Mouse (Mus musculus): Measurements from ENCODE around the gene Mtr. TPM values are rescaled to one million over a fixed set of nuclear protein-coding genes. Genes with fewer than 3 reads are reported as not detected.

Mtr gene
- total and polyA plus RNA-seq, 2 experiments, result 2.9 to 5.5 TPM

DNA sequence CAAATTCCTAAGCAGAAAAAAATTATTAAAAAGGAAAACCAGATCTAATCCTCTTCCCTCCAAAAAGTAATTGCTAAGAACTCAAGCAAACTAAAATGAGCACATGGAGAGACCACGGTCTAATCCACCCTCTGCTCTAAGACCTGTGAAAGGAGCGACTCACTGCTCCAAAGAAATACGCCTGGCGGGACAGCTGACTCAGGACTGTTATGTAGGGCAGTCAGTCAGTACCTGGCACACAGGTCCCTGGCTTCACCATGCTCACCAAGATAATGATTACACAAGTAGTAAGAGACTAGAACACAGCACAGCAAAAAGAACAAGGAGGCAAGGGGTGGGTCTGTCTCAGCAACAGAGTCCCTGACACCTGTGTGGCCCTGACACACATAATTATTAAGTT, 29.7 kb downstream of the Mtr start:
- H3K36me3 ChIP-seq (ENCODE audit: control insufficient read depth, insufficient read depth, low read length), result peaks cover 33% of the 10 kb centered on the region

DNA sequence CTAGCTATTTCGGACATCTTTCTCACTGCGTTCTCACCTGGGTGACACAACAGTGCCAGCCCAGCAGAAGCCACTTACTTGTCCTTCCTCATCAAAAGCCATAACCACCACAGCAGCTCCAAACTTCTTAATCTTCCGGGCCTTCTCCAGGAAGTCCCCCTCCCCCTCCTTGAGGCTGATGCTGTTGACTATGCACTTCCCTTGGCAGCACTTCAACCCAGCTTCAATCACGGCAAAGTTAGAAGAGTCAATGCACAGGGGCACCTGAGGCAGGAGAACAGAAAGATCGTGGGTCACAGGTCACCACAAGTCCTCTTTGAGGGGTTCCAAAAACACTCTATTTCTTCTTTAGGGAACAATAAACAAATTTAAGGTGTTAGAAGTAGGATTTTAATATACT, 30.3 kb downstream of the Mtr start:
- no peaks in the 10 kb centered on the region for H3K79me2 ChIP-seq (ENCODE audit: control insufficient read depth, insufficient read depth, low read length)
- H3K27me3 ChIP-seq (ENCODE audit: control insufficient read depth, insufficient read depth, low read length), result no peaks in the 10 kb centered on the region
- DNase-seq (ENCODE audit: extremely low read depth, low read depth, low spot score), result no peak
- no peak overlapping the region for H3K27ac ChIP-seq (replicated peaks; ENCODE audit: insufficient read depth, low read depth, low read length)
- peaks cover 37% of the 10 kb centered on the region for H3K36me3 ChIP-seq (ENCODE audit: control insufficient read depth, insufficient read depth, low read length)
- 65% methylated on average over 5 of the region's 5 CpGs for WGBS
- TF ChIP-seq POLR2A (IDR thresholded peaks at IDR 0.05; ENCODE audit: extremely low read depth, insufficient read depth, low read length), result no peak
- peaks cover 9% of the 10 kb centered on the region for H3K4me1 ChIP-seq (ENCODE audit: control insufficient read depth, insufficient read depth, low read length)
- no peak overlapping the region for H3K4me3 ChIP-seq (ENCODE audit: insufficient read depth, low read depth, low read length)
- no peak overlapping the region for H3K9ac ChIP-seq (ENCODE audit: low read depth, low read length)

More for the DNA sequence above, 29.7 kb downstream of the Mtr start:
- Histone ChIP-seq H3K4me3 (ENCODE audit: insufficient read depth, low read depth, low read length) (no peak overlapping the region), H3K27ac (replicated peaks; ENCODE audit: insufficient read depth, low read depth, low read length) (no peak overlapping the region), H3K4me1 (ENCODE audit: control insufficient read depth, insufficient read depth, low read length) (peaks cover 9% of the 10 kb centered on the region), H3K27me3 (ENCODE audit: control insufficient read depth, insufficient read depth, low read length) (no peaks in the 10 kb centered on the region), H3K79me2 (ENCODE audit: control insufficient read depth, insufficient read depth, low read length) (no peaks in the 10 kb centered on the region), H3K9ac (ENCODE audit: low read depth, low read length) (no peak overlapping the region)
- peak; percentile 69 for DNase-seq (ENCODE audit: extremely low read depth, low read depth, low spot score)
- TF ChIP-seq CTCF (IDR thresholded peaks at IDR 0.05; ENCODE audit: low read depth, low read length) (no peak), POLR2A (IDR thresholded peaks at IDR 0.05; ENCODE audit: extremely low read depth, insufficient read depth, low read length) (no peak)
- WGBS, result 83% methylated on average over 4 of the region's 4 CpGs

DNA sequence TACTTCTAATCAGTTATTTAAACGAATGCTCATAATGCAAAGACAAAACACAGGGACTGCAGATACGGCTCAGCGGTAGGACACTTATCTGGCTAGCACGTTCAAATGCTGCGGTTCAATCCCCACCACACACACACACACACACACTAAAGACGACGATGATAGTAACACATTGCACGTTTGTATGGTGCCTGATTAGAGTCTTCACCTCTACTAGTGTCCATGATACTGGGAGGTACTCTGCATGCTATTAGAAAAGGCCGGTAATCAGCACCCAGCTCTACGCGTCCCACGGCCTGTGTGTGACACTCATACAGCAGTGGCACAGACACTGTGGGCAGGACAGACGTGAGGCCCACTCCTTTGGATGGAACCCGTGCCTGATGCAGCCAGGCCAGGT, 39.3 kb downstream of the Mtr start:
- no peak for DNase-seq (ENCODE audit: extremely low read depth, low read depth, low spot score)
- Histone ChIP-seq H3K4me1 (ENCODE audit: control insufficient read depth, insufficient read depth, low read length) (no peaks in the 10 kb centered on the region), H3K27ac (replicated peaks; ENCODE audit: insufficient read depth, low read depth, low read length) (no peak overlapping the region), H3K9ac (ENCODE audit: low read depth, low read length) (no peak overlapping the region), H3K27me3 (ENCODE audit: control insufficient read depth, insufficient read depth, low read length) (no peaks in the 10 kb centered on the region), H3K79me2 (ENCODE audit: control insufficient read depth, insufficient read depth, low read length) (no peaks in the 10 kb centered on the region), H3K4me3 (ENCODE audit: insufficient read depth, low read depth, low read length) (no peak overlapping the region), H3K36me3 (ENCODE audit: control insufficient read depth, insufficient read depth, low read length) (peaks cover 44% of the 10 kb centered on the region)
- 95% methylated on average over 14 of the region's 14 CpGs for WGBS
- TF ChIP-seq CTCF (IDR thresholded peaks at IDR 0.05; ENCODE audit: low read depth, low read length), result no peak
- no peak for TF ChIP-seq POLR2A (IDR thresholded peaks at IDR 0.05; ENCODE audit: extremely low read depth, insufficient read depth, low read length)

DNA sequence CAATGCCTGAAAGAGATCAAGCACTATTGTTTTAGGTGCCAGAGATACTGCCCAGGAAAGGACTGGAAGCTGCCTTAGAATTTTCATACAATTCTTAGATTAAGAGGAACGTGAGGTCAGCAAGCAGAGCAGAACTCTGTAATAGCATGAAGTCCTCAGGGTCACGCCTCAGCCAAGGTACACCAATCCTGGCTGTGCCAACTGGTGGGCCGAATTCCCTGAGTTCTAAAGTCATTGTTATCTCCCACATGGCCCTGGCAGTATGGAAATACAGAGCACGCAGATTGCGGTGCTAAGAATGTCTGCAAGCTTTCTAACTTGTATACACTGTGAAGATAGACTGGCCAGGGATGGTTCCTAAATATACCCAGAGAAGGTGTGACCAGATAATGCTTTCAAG, 43.0 kb downstream of the Mtr start:
- Histone ChIP-seq H3K4me1 (ENCODE audit: control insufficient read depth, insufficient read depth, low read length) (no peaks in the 10 kb centered on the region), H3K27ac (replicated peaks; ENCODE audit: insufficient read depth, low read depth, low read length) (no peak overlapping the region), H3K4me3 (ENCODE audit: insufficient read depth, low read depth, low read length) (no peak overlapping the region), H3K79me2 (ENCODE audit: control insufficient read depth, insufficient read depth, low read length) (no peaks in the 10 kb centered on the region), H3K27me3 (ENCODE audit: control insufficient read depth, insufficient read depth, low read length) (no peaks in the 10 kb centered on the region), H3K9ac (ENCODE audit: low read depth, low read length) (no peak overlapping the region), H3K36me3 (ENCODE audit: control insufficient read depth, insufficient read depth, low read length) (peaks cover 29% of the 10 kb centered on the region)
- TF ChIP-seq CTCF (IDR thresholded peaks at IDR 0.05; ENCODE audit: low read depth, low read length), result no peak
- TF ChIP-seq POLR2A (IDR thresholded peaks at IDR 0.05; ENCODE audit: extremely low read depth, insufficient read depth, low read length), result no peak
- WGBS, result 88% methylated on average over 5 of the region's 5 CpGs
- DNase-seq (ENCODE audit: extremely low read depth, low read depth, low spot score), result no peak

DNA sequence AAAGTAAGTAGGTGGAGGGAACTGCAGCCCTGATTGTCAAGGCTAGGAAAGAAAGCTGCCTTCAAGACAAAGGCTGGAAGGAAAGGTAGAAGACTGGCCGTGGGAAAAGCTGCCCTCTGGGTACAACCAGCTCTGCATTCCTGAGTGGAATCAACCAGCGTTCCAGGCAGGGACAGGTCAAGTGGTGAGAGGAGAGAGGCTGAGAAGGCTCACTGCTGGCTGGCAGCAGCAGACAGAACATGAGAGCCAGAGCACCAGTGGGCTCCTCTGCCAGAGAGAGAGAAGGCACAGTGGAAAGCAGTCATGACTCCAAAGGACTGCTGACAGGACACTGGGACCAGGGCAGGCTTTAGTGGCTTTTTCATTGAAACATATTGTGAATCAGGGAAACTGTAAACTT, 46.9 kb downstream of the Mtr start:
- Histone ChIP-seq H3K4me3 (ENCODE audit: insufficient read depth, low read depth, low read length) (no peak overlapping the region), H3K79me2 (ENCODE audit: control insufficient read depth, insufficient read depth, low read length) (no peaks in the 10 kb centered on the region), H3K4me1 (ENCODE audit: control insufficient read depth, insufficient read depth, low read length) (no peaks in the 10 kb centered on the region), H3K36me3 (ENCODE audit: control insufficient read depth, insufficient read depth, low read length) (peaks cover 28% of the 10 kb centered on the region), H3K9ac (ENCODE audit: low read depth, low read length) (no peak overlapping the region), H3K27me3 (ENCODE audit: control insufficient read depth, insufficient read depth, low read length) (no peaks in the 10 kb centered on the region), H3K27ac (replicated peaks; ENCODE audit: insufficient read depth, low read depth, low read length) (no peak overlapping the region)
- 79% methylated on average over 2 of the region's 2 CpGs for WGBS
- no peak for DNase-seq (ENCODE audit: extremely low read depth, low read depth, low spot score)
- TF ChIP-seq CTCF (IDR thresholded peaks at IDR 0.05; ENCODE audit: low read depth, low read length), result no peak
- TF ChIP-seq POLR2A (IDR thresholded peaks at IDR 0.05; ENCODE audit: extremely low read depth, insufficient read depth, low read length), result no peak

DNA sequence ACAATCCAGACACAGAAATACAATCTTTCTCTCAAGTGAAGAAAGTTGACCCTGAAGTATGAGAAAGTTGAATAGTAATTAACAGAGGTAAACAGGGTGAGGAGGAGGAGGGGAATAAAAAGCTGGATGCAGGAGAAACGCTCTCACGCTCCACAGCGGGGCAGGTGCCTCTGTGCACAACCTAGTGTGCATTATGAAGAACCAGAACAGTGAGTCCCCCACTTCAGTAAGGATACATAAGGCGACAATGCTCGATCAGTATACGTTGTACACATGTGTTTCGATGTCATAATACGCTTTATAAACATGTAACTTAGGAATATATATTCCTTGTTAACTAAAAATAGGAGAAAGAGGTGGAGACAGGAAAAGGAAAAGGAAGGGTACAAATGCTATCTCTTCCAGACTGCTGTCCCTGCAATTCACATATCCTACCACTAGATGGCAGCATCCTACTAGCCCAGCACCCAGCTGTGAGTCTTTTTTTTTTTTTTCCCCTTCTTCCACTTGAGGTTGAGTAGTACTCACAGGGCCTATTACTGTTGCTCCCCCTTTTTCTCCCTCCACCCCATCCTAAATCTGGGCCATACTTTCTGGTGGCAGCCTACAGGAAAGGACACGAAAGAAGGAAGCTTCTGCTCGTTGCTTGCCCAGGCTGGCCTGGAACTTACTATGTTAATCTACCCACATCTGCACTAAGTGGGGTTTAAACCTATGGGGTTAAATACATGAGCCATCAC, 47.7 kb downstream of the Mtr start:
- H3K4me1 ChIP-seq (ENCODE audit: control insufficient read depth, insufficient read depth, low read length), result no peaks in the 10 kb centered on the region
- 84% methylated on average over 10 of the region's 10 CpGs for WGBS
- peaks cover 27% of the 10 kb centered on the region for H3K36me3 ChIP-seq (ENCODE audit: control insufficient read depth, insufficient read depth, low read length)
- H3K27me3 ChIP-seq (ENCODE audit: control insufficient read depth, insufficient read depth, low read length), result no peaks in the 10 kb centered on the region
- no peak overlapping the region for H3K4me3 ChIP-seq (ENCODE audit: insufficient read depth, low read depth, low read length)
- H3K79me2 ChIP-seq (ENCODE audit: control insufficient read depth, insufficient read depth, low read length), result no peaks in the 10 kb centered on the region
- TF ChIP-seq CTCF (IDR thresholded peaks at IDR 0.05; ENCODE audit: low read depth, low read length) (peak; percentile 62), POLR2A (IDR thresholded peaks at IDR 0.05; ENCODE audit: extremely low read depth, insufficient read depth, low read length) (no peak)
- H3K27ac ChIP-seq (replicated peaks; ENCODE audit: insufficient read depth, low read depth, low read length), result no peak overlapping the region
- DNase-seq (ENCODE audit: extremely low read depth, low read depth, low spot score), result peak; percentile 55
- H3K9ac ChIP-seq (ENCODE audit: low read depth, low read length), result no peak overlapping the region

Measured in liver, adult 2 months (tissue).